Mouse (Mus musculus) forebrain, postnatal 0 days (tissue): Measurements from ENCODE around the gene Stard5. TPM values are rescaled to one million over a fixed set of nuclear protein-coding genes. Genes with fewer than 3 reads are reported as not detected.

Experiments
- ATAC-seq: fragments of 200-750 bp; cut with Nextera tagmentation; 2 replicates; pipeline ENCODE4 v1.8.0; 2017; ENCODE audit warnings: mild to moderate bottlenecking, moderate library complexity
- DNase-seq: peaks from one replicate; pipeline ENCODE4 v3.0.0-alpha.2; 2015
- H3K27ac ChIP-seq: fragments of 300-500 bp; sonication (generic); 2 replicates; pipeline ENCODE4 v1.5.1; 2014; ENCODE audit warnings: low read depth, mild to moderate bottlenecking, antibody characterized with exemption, low read length, moderate library complexity, mixed read lengths
- H3K27me3 ChIP-seq: fragments of 300-500 bp; sonication (generic); 2 replicates; pipeline ENCODE4 v1.6.1; 2014; ENCODE audit warnings: mild to moderate bottlenecking, low read length, mixed read lengths; ENCODE audit not compliant: insufficient read depth
- H3K36me3 ChIP-seq: fragments of 300-500 bp; sonication (generic); 2 replicates; pipeline ENCODE4 v1.6.1; 2014; ENCODE audit warnings: mild to moderate bottlenecking, moderate library complexity; ENCODE audit not compliant: insufficient read depth
- H3K4me1 ChIP-seq: fragments of 300-500 bp; sonication (generic); 2 replicates; pipeline ENCODE4 v1.6.1; 2014; ENCODE audit warnings: antibody characterized with exemption; ENCODE audit not compliant: insufficient read depth
- H3K4me2 ChIP-seq: fragments of 300-500 bp; sonication (generic); 2 replicates; pipeline ENCODE4 v1.6.1; 2014; ENCODE audit warnings: low read depth, mild to moderate bottlenecking, moderate library complexity
- H3K4me3 ChIP-seq: fragments of 300-500 bp; sonication (generic); 2 replicates; pipeline ENCODE4 v1.5.1; 2014; ENCODE audit warnings: low read depth, low read length, mixed read lengths
- H3K9ac ChIP-seq: fragments of 300-500 bp; sonication (generic); 2 replicates; pipeline ENCODE4 v1.6.1; 2014; ENCODE audit warnings: mild to moderate bottlenecking
- H3K9me3 ChIP-seq: fragments of 300-500 bp; sonication (generic); 2 replicates; pipeline ENCODE4 v1.6.1; 2016; ENCODE audit warnings: low read length
- CTCF ChIP-seq: sonication (generic); IDR thresholded peaks from 2 replicates; pipeline ENCODE4 v1.5.1; 2016; ENCODE audit warnings: antibody characterized with exemption, control low read depth, low read depth
- WGBS: fragments of 180-500 bp; shearing (Covaris S2); extraction: QIAGEN DNeasy Blood & Tissue Kit; methylation state at CpG from one replicate; pipeline ENCODE4 v1.1.7; 2014; 5-methylcytosine and 5-hydroxymethylcytosine counted together
- polyA plus RNA-seq: library from polyadenylated mRNA; unstranded; fragments of >200 nt; fragmentation: Nextera tagmentation; extraction: Ambion mirVana; gene quantifications from 2 replicates; pipeline ENCODE4 v1.2.1, GENCODE M21; 2015
- total RNA-seq: library from RNA; depleted of rRNA; stranded (reverse); fragments of >200 nt; gene quantifications from 2 replicates; pipeline ENCODE4 v1.2.3, GENCODE M21; 2014

The Stard5 gene
- total and polyA plus RNA-seq, 2 experiments from 2014 or later = 5.5 to 9.6 TPM

- Histone ChIP-seq H3K36me3 (no peaks in the 10 kb centered on the region), H3K27me3 (no peaks in the 10 kb centered on the region), H3K27ac (no peak overlapping the region), H3K9me3 (no peaks in the 10 kb centered on the region), H3K4me3 (no peak overlapping the region), H3K4me1 (no peaks in the 10 kb centered on the region), H3K4me2 (no peak overlapping the region), H3K9ac (no peak overlapping the region)
- no peak for TF ChIP-seq CTCF
- 89% methylated on average over 4 of the region's 4 CpGs for WGBS
- no peak for ATAC-seq
- no peak for DNase-seq
Measured at GRCm38 (mm10) chr7:83666087-83666595, 34.4 kb downstream of the Stard5 start.

GRCm38 (mm10) chr7:83667936-83668645 is 36.3 kb downstream of the Stard5 start:
- ATAC-seq (no peak; the same call in 1 of the 2 replicates), DNase-seq (no peak)
- H3K4me1 ChIP-seq = no peaks in the 10 kb centered on the region
- no peak overlapping the region for H3K4me3 ChIP-seq
- H3K4me2 ChIP-seq = no peak overlapping the region
- H3K9me3 ChIP-seq = no peaks in the 10 kb centered on the region
- WGBS = 85% methylated on average over 5 of the region's 5 CpGs
- no peak overlapping the region for H3K27ac ChIP-seq
- no peaks in the 10 kb centered on the region for H3K27me3 ChIP-seq
- H3K36me3 ChIP-seq = no peaks in the 10 kb centered on the region
- TF ChIP-seq CTCF = no peak
- no peak overlapping the region for H3K9ac ChIP-seq

- 6% methylated on average over 1 of the region's 1 CpGs for WGBS
- peak; percentile 90 for TF ChIP-seq CTCF
Measured at GRCm38 (mm10) chr7:83668724-83669123, 37.0 kb downstream of the Stard5 start.

GRCm38 (mm10) chr7:83671573-83671972 is 39.8 kb downstream of the Stard5 start:
- Histone ChIP-seq H3K4me3 (no peak overlapping the region), H3K4me2 (no peak overlapping the region), H3K4me1 (no peaks in the 10 kb centered on the region), H3K27ac (no peak overlapping the region), H3K9me3 (no peaks in the 10 kb centered on the region), H3K9ac (no peak overlapping the region), H3K27me3 (no peaks in the 10 kb centered on the region), H3K36me3 (no peaks in the 10 kb centered on the region)
- 92% methylated on average over 6 of the region's 6 CpGs for WGBS
- no peak for TF ChIP-seq CTCF
- DNase-seq (no peak), ATAC-seq (no peak)

More at GRCm38 (mm10) chr7:83668724-83669123, 37.0 kb downstream of the Stard5 start:
- Histone ChIP-seq H3K27me3 (no peaks in the 10 kb centered on the region), H3K36me3 (no peaks in the 10 kb centered on the region), H3K4me2 (no peak overlapping the region), H3K9me3 (no peaks in the 10 kb centered on the region), H3K27ac (no peak overlapping the region), H3K4me1 (no peaks in the 10 kb centered on the region), H3K4me3 (no peak overlapping the region), H3K9ac (no peak overlapping the region)
- DNase-seq (peak; percentile 75), ATAC-seq (peak; percentile 91)

GRCm38 (mm10) chr7:83675545-83676254 is 43.9 kb downstream of the Stard5 start:
- Histone ChIP-seq H3K4me1 (no peaks in the 10 kb centered on the region), H3K9me3 (no peaks in the 10 kb centered on the region), H3K4me2 (no peak overlapping the region), H3K9ac (no peak overlapping the region), H3K27me3 (no peaks in the 10 kb centered on the region), H3K36me3 (no peaks in the 10 kb centered on the region), H3K27ac (no peak overlapping the region), H3K4me3 (no peak overlapping the region)
- WGBS = 36% methylated on average over 5 of the region's 5 CpGs
- TF ChIP-seq CTCF = peak; percentile 75
- ATAC-seq (no peak; the same call in 1 of the 2 replicates), DNase-seq (peak; percentile 56)

- Histone ChIP-seq H3K27ac (no peak overlapping the region), H3K27me3 (no peaks in the 10 kb centered on the region), H3K9ac (no peak overlapping the region), H3K36me3 (no peaks in the 10 kb centered on the region), H3K9me3 (no peaks in the 10 kb centered on the region), H3K4me2 (no peak overlapping the region), H3K4me1 (no peaks in the 10 kb centered on the region), H3K4me3 (no peak overlapping the region)
- DNase-seq (no peak), ATAC-seq (no peak)
- WGBS = 83% methylated on average over 3 of the region's 3 CpGs
- no peak for TF ChIP-seq CTCF
Measured at GRCm38 (mm10) chr7:83677296-83677695, 45.5 kb downstream of the Stard5 start.

- 91% methylated on average over 4 of the region's 4 CpGs for WGBS
- ATAC-seq (no peak), DNase-seq (no peak)
- Histone ChIP-seq H3K4me3 (no peak overlapping the region), H3K27me3 (no peaks in the 10 kb centered on the region), H3K4me2 (no peak overlapping the region), H3K9ac (no peak overlapping the region), H3K36me3 (no peaks in the 10 kb centered on the region), H3K9me3 (no peaks in the 10 kb centered on the region), H3K4me1 (no peaks in the 10 kb centered on the region), H3K27ac (no peak overlapping the region)
- no peak for TF ChIP-seq CTCF
Measured at GRCm38 (mm10) chr7:83678506-83678905, 46.7 kb downstream of the Stard5 start.
